In genomic region chr9:43232286-43232685, GRCm38 (mm10) we compare ENCODE assay signal across 13 mouse cellular contexts. TPM values are rescaled to one million over a fixed set of nuclear protein-coding genes. Genes with fewer than 3 reads are reported as not detected.
A peak's percentile ranks its signal among the peaks of the same experiment; 100 is the strongest.
DNase-seq lines count a peak whose midpoint lies in the region; ATAC-seq and TF ChIP-seq lines count a peak whose summit lies in the region.
"Had no signal": no experiment of that assay in that cellular context is flagged by ENCODE, and none has a peak within 500 bp of the region (broad histone marks: within the 10 kb centered on the region; RNA-seq: fewer than 3 reads in every experiment).

No protein-coding gene starts in this region.

- peaks cover 47% of the 10 kb centered on the region for H3K36me3 ChIP-seq in lung, embryonic 14.5 days (ENCODE audit: insufficient read depth)
- no peaks in the 10 kb centered on the region; the same call in none of the 2 replicates for H3K36me3 ChIP-seq in liver, embryonic 16.5 days (ENCODE audit: control insufficient read depth, insufficient read depth)
- H3K36me3 ChIP-seq: hindbrain, embryonic 15.5 days had no signal

- H3K4me1 ChIP-seq in lung, embryonic 14.5 days (ENCODE audit: insufficient read depth), result peaks cover 44% of the 10 kb centered on the region
- H3K4me1 ChIP-seq in lung, adult 2 months (ENCODE audit: control insufficient read depth, insufficient read depth, low read length), result peaks cover 7% of the 10 kb centered on the region; the same call in 1 of the 2 replicates
- peaks cover 51% of the 10 kb centered on the region for H3K4me1 ChIP-seq in embryonic fibroblast, embryonic 13.5 days (ENCODE audit: control insufficient read depth, insufficient read depth, low read length)
- peaks cover 79% of the 10 kb centered on the region for H3K4me1 ChIP-seq in liver, embryonic 16.5 days (ENCODE audit: control insufficient read depth, low read depth, low read length)
- H3K4me1 ChIP-seq: hindbrain, embryonic 15.5 days had no signal

- intact Hi-C loops in gastrocnemius, adult 2 months (cut with DNase I), result no loop called here

- H3K4me2 ChIP-seq in lung, embryonic 14.5 days, result peak overlapping the region; percentile 39
- H3K4me2 ChIP-seq in liver, embryonic 16.5 days (ENCODE audit: low read depth, low read length), result 0 out of 2 replicates have a peak overlapping the region, but pooled peaks have one; percentile 1
- H3K4me2 ChIP-seq: hindbrain, embryonic 15.5 days had no signal

- TF ChIP-seq POLR2A in lung, adult 2 months (IDR thresholded peaks at IDR 0.05; ENCODE audit: borderline replicate concordance, extremely low read depth, low read depth, low read length), result no peak
- no peak for TF ChIP-seq POLR2A in embryonic fibroblast, embryonic 13.5 days (IDR thresholded peaks at IDR 0.05; ENCODE audit: low read depth, low read length)

- H3K9ac ChIP-seq in lung, embryonic 14.5 days, result no peak overlapping the region
- no peak overlapping the region for H3K9ac ChIP-seq in liver, embryonic 16.5 days (ENCODE audit: low read depth, low read length)
- H3K9ac ChIP-seq: hindbrain, embryonic 15.5 days had no signal

- no peak for DNase-seq in gastrocnemius, adult 2 months
- DNase-seq in gastrocnemius, adult 18-20 months (ENCODE audit: low spot score), result no peak
- DNase-seq in lung, embryonic 14.5 days, result peak; percentile 53
- no peak for DNase-seq in lung, adult 2 months
- DNase-seq in spleen, postnatal 36 days (ENCODE audit: low spot score in 2 of 2), result no peak
- no peak for DNase-seq in left cerebral cortex, adult 11 months (ENCODE audit: low spot score)
- DNase-seq: cerebellum, postnatal 25 days had no signal

- WGBS in lung, embryonic 14.5 days, result 9% methylated on average over 5 of the region's 5 CpGs
- WGBS in lung, adult 2 months, result 36% methylated on average over 5 of the region's 5 CpGs
- 55% methylated on average over 5 of the region's 5 CpGs for WGBS in liver, embryonic 16.5 days (ENCODE audit: insufficient replicate concordance)

- H3K4me3 ChIP-seq in gastrocnemius, adult 2 months, result peak overlapping the region; percentile 19
- no peak overlapping the region for H3K4me3 ChIP-seq in lung, embryonic 14.5 days (ENCODE audit: low read depth, low read length)
- H3K4me3 ChIP-seq in lung, adult 2 months (replicated peaks; ENCODE audit: extremely low read depth, low read depth, low read length), result no peak overlapping the region
- H3K4me3 ChIP-seq in embryonic fibroblast, embryonic 13.5 days (ENCODE audit: insufficient read depth, low read length), result no peak overlapping the region
- H3K4me3 ChIP-seq in liver, embryonic 16.5 days (ENCODE audit: low read depth, low read length), result no peak overlapping the region
- H3K4me3 ChIP-seq: hindbrain, embryonic 15.5 days had no signal

- H3K27me3 ChIP-seq in lung, embryonic 14.5 days (ENCODE audit: insufficient read depth, low read length), result no peaks in the 10 kb centered on the region
- H3K27me3 ChIP-seq in liver, embryonic 16.5 days (ENCODE audit: control insufficient read depth, insufficient read depth, low read depth, low read length), result no peaks in the 10 kb centered on the region
- H3K27me3 ChIP-seq: Patski had no signal

- no peak for TF ChIP-seq CTCF in gastrocnemius, adult 2 months (IDR thresholded peaks at IDR 0.05)
- TF ChIP-seq CTCF in lung, embryonic 14.5 days (IDR thresholded peaks at IDR 0.05; ENCODE audit: low read depth), result no peak
- TF ChIP-seq CTCF in lung, adult 2 months (IDR thresholded peaks at IDR 0.05; ENCODE audit: insufficient read depth, low read length), result no peak
- no peak for TF ChIP-seq CTCF in embryonic fibroblast, embryonic 13.5 days (IDR thresholded peaks at IDR 0.05; ENCODE audit: borderline replicate concordance, insufficient read depth, low read length)

- H3K27ac ChIP-seq in gastrocnemius, adult 2 months, result peak overlapping the region; percentile 71
- peak overlapping the region; percentile 85 for H3K27ac ChIP-seq in lung, embryonic 14.5 days (ENCODE audit: low read depth)
- H3K27ac ChIP-seq in embryonic fibroblast, embryonic 13.5 days (ENCODE audit: insufficient read depth, low read length), result peak overlapping the region; percentile 55
- peak overlapping the region; percentile 73 for H3K27ac ChIP-seq in liver, embryonic 16.5 days (ENCODE audit: low read length)
- H3K27ac ChIP-seq: hindbrain, embryonic 15.5 days had no signal

- H3K9me3 ChIP-seq in lung, embryonic 14.5 days (ENCODE audit: low read depth, low read length), result no peaks in the 10 kb centered on the region
- H3K9me3 ChIP-seq in liver, embryonic 16.5 days (replicated peaks; ENCODE audit: control insufficient read depth, low read length), result no peaks in the 10 kb centered on the region
- H3K9me3 ChIP-seq: hindbrain, embryonic 15.5 days had no signal

- peak; percentile 29; the same call in 1 of the 2 replicates for ATAC-seq in lung, embryonic 14.5 days (ENCODE audit: insufficient read depth)
- ATAC-seq in liver, embryonic 16.5 days (ENCODE audit: low read depth), result no peak
- ATAC-seq: Patski had no signal

RNA-seq across cellular contexts. Expression of gene Oaf, which starts 7.4 kb away (rescaled TPM):
- total RNA-seq in gastrocnemius, adult 2 months (2021), result 1 to 10 TPM; 2.9 to 8.9 TPM
- 1 to 10 TPM; 4.2 to 6.4 TPM for total RNA-seq in gastrocnemius, adult 18-20 months (2021)
- polyA plus RNA-seq in lung, embryonic 14.5 days (2014; fragmentation: Nextera tagmentation; extraction: Ambion mirVana), result 84.5 and 95.4 TPM in 2 replicates
- 9.2 and 10.1 TPM in 2 replicates for polyA plus RNA-seq in lung, adult 2 months (2012; rRNA removed)
- polyA plus RNA-seq in embryonic fibroblast, embryonic 13.5 days (2011; ENCODE audit: insufficient read length, low read depth, missing spikeins), result 147 and 210 TPM in 2 replicates
- 24.4 and 29.0 TPM in 2 replicates for polyA plus RNA-seq in liver, embryonic 16.5 days (2015; fragmentation: Nextera tagmentation; extraction: Ambion mirVana)

RNA-seq across cellular contexts. Expression of gene Pou2f3, which starts 22.1 kb away (rescaled TPM):
- under 1 TPM; 0.11 to 0.15 TPM for total RNA-seq in gastrocnemius, adult 2 months (2021)
- under 1 TPM in 1 of 2 experiments, not detected in 1; 0.16 TPM for total RNA-seq in gastrocnemius, adult 18-20 months (2021)
- 0.08 and 0.16 TPM in 2 replicates for polyA plus RNA-seq in lung, embryonic 14.5 days (2014; fragmentation: Nextera tagmentation; extraction: Ambion mirVana)
- 0.07 and 0.46 TPM in 2 replicates for polyA plus RNA-seq in lung, adult 2 months (2012; rRNA removed)
- polyA plus RNA-seq in embryonic fibroblast, embryonic 13.5 days (2011; ENCODE audit: insufficient read length, low read depth, missing spikeins), result not detected in 2 replicates
- polyA plus RNA-seq in liver, embryonic 16.5 days (2015; fragmentation: Nextera tagmentation; extraction: Ambion mirVana), result 0.07 TPM in 1 of 2 replicates, not detected in the other
- total RNA-seq: left cerebral cortex, postnatal 10 days had no signal
- polyA plus RNA-seq: midbrain, postnatal 0 days had no signal
